Mouse (Mus musculus) liver, embryonic 14.5 days (tissue): ENCODE measurements at regions not wholly inside any gene's neighbourhood (a gene's known extent, or its start where the extent isn't known, plus 50 kb on each side); places are given as distances from the start of the nearest gene placed in this dataset.
"Not testable (repeated sequence)": the region's sequence is repeated elsewhere in the genome, so short reads cannot be mapped to it uniquely, and the experiment has no call there.

ENCODE experiments used
- ATAC-seq: fragments of 200-750 bp; cut with Nextera tagmentation; 2 replicates; pipeline ENCODE4 v1.8.0; 2017; ENCODE audit warnings: moderate number of reproducible peaks, mild to moderate bottlenecking, moderate library complexity; ENCODE audit not compliant: insufficient read depth
- DNase-seq, 3 experiments: peaks; one replicate each; pipeline ENCODE4 v3.0.0-alpha.2; 2012 to 2013; ENCODE audit warnings: low read depth in 3 of 3, low spot score in 3 of 3
- H3K27ac ChIP-seq: fragments of 300-500 bp; sonication (generic); 2 replicates; pipeline ENCODE4 v1.5.1; 2014; ENCODE audit warnings: moderate library complexity, mild to moderate bottlenecking, control low read depth, inconsistent platforms
- H3K27me3 ChIP-seq: fragments of 300-500 bp; sonication (generic); 2 replicates; pipeline ENCODE4 v1.6.1; 2014; ENCODE audit warnings: mild to moderate bottlenecking, low read length, moderate library complexity; ENCODE audit not compliant: control insufficient read depth, insufficient read depth
- H3K36me3 ChIP-seq: fragments of 300-500 bp; sonication (generic); replicated peaks from 2 replicates; pipeline ENCODE4 v1.6.1; 2014; ENCODE audit warnings: low read depth; ENCODE audit not compliant: control insufficient read depth, insufficient read depth
- H3K4me1 ChIP-seq, 2 experiments: fragments of 200-500 bp in 1 of 2; fragments of 300-500 bp in 1 of 2; sonication (generic) in 1 of 2; replicated peaks; 2 replicates each; pipeline ENCODE4 v1.6.1; 2012 to 2014; ENCODE audit warnings: antibody characterized with exemption in 1 of 2, inconsistent platforms in 1 of 2, low read length in 1 of 2; ENCODE audit not compliant: control insufficient read depth in 2 of 2, insufficient read depth in 2 of 2
- H3K4me2 ChIP-seq: fragments of 300-500 bp; sonication (generic); 2 replicates; pipeline ENCODE4 v1.6.1; 2014; ENCODE audit warnings: low read depth, mild to moderate bottlenecking, control low read depth, moderate library complexity
- H3K4me3 ChIP-seq, 2 experiments: fragments of 200-500 bp in 1 of 2; fragments of 300-500 bp in 1 of 2; sonication (generic) in 1 of 2; 2 replicates each; pipeline ENCODE4 v1.5.1; 2012 to 2014; ENCODE audit warnings: low read depth in 2 of 2, low read length in 2 of 2, mild to moderate bottlenecking in 2 of 2, control low read depth in 1 of 2, inconsistent platforms in 1 of 2, moderate library complexity in 1 of 2; ENCODE audit not compliant: insufficient read depth in 1 of 2
- H3K9ac ChIP-seq: fragments of 300-500 bp; sonication (generic); replicated peaks from 2 replicates; pipeline ENCODE4 v1.6.1; 2014; ENCODE audit warnings: mild to moderate bottlenecking, control low read depth, moderate library complexity
- H3K9me3 ChIP-seq: fragments of 300-500 bp; sonication (generic); 2 replicates; pipeline ENCODE4 v1.6.1; 2016; ENCODE audit warnings: low read length, mixed read lengths; ENCODE audit not compliant: control insufficient read depth
- CTCF ChIP-seq: IDR thresholded peaks from 2 replicates; pipeline ENCODE4 v1.5.1; 2016; ENCODE audit warnings: antibody characterized with exemption, low read depth, control low read depth
- EP300 ChIP-seq: IDR thresholded peaks from 2 replicates; pipeline ENCODE4 v1.6.1; 2016; ENCODE audit warnings: antibody characterized with exemption, low read depth
- WGBS: fragments of 180-500 bp; shearing (Covaris S2); extraction: QIAGEN DNeasy Blood & Tissue Kit; methylation state at CpG from one replicate; pipeline ENCODE4 v1.1.7; 2014; ENCODE audit not compliant: insufficient replicate concordance; 5-methylcytosine and 5-hydroxymethylcytosine counted together

DNA sequence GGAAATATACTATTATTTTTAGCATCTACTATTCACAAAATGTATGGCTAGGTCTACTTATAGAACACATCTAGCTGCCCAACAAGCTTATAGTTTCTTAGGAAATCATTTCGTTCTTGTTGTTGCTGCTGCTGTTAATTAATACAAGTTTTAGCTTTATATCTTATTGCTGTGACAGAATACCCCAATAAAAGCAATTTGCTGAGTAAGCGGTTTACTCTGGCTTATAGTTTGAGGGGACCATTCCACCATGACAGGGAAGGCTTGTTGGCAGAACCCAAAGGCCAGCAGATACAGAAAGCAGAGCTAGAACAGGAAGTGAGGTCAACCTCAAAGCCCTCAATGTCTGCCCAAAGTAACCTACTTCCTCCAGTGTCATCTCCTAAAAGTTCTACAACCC, 109.6 kb downstream of the Tpbg start:
- TF ChIP-seq EP300, result no peak
- TF ChIP-seq CTCF, result no peak
- H3K4me2 ChIP-seq, result no peak overlapping the region
- H3K27ac ChIP-seq, result no peak overlapping the region
- DNase-seq (no peak), ATAC-seq (no peak)
- WGBS, result 42% methylated on average over 2 of the region's 2 CpGs
- H3K4me1 ChIP-seq, result no peaks in the 10 kb centered on the region
- no peaks in the 10 kb centered on the region for H3K27me3 ChIP-seq
- H3K4me3 ChIP-seq, result no peak overlapping the region
- H3K36me3 ChIP-seq, result no peaks in the 10 kb centered on the region
- no peaks in the 10 kb centered on the region for H3K9me3 ChIP-seq
- H3K9ac ChIP-seq, result no peak overlapping the region

DNA sequence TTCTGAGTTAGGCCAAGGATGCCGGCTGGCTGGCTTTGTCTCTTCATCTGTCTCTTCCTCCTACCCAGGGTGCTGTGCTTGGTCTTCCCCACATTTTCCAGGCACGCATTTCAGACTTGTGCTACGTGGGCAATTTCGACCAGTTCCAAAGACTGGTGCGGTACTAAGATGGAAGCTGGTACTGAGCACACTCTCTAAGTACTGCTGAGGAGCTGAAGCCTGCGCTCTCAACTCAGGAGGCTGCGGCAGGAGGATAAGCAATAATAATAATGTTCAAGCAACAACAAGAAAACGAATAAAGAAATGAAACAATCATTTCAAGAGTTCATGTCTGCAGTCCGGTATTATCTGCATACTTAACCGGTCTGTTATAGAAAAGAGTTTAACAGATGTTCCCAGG, 127.9 kb downstream of the Tpbg start:
- no peaks in the 10 kb centered on the region for H3K36me3 ChIP-seq
- H3K4me2 ChIP-seq, result no peak overlapping the region
- H3K9me3 ChIP-seq, result no peaks in the 10 kb centered on the region
- H3K27ac ChIP-seq, result no peak overlapping the region
- WGBS, result 72% methylated on average over 10 of the region's 10 CpGs
- H3K27me3 ChIP-seq, result no peaks in the 10 kb centered on the region
- no peak for TF ChIP-seq CTCF
- TF ChIP-seq EP300, result no peak
- no peaks in the 10 kb centered on the region for H3K4me1 ChIP-seq
- ATAC-seq, result no peak
- H3K4me3 ChIP-seq, result no peak overlapping the region
- H3K9ac ChIP-seq, result no peak overlapping the region
- no peak for DNase-seq

DNA sequence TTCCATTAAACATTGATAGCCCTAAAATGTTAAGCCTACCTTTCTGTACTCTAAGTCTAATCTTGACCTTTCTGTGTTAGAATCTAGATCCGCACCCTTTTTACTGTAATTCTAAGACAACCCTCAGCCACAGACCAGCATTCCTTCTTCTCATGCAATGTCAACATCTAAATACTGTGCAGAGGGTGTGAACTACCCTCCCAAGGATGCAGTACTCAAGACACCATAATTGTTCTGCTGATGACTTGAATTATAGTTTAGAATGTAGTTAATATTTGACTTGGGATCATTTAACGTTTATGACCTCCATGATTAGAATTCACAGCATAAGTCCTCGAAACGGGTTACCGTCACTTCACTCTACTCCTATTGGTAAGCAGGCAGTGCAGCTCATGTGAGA, 139.2 kb downstream of the Tpbg start:
- no peak overlapping the region for H3K9ac ChIP-seq
- no peak overlapping the region for H3K4me3 ChIP-seq
- H3K36me3 ChIP-seq, result no peaks in the 10 kb centered on the region
- no peak for ATAC-seq
- WGBS, result 65% methylated on average over 5 of the region's 5 CpGs
- H3K4me1 ChIP-seq, result no peaks in the 10 kb centered on the region
- no peak overlapping the region for H3K4me2 ChIP-seq
- TF ChIP-seq EP300 (no peak), CTCF (no peak)
- no peaks in the 10 kb centered on the region for H3K27me3 ChIP-seq
- no peaks in the 10 kb centered on the region for H3K9me3 ChIP-seq
- H3K27ac ChIP-seq, result no peak overlapping the region
- DNase-seq, result no peak

DNA sequence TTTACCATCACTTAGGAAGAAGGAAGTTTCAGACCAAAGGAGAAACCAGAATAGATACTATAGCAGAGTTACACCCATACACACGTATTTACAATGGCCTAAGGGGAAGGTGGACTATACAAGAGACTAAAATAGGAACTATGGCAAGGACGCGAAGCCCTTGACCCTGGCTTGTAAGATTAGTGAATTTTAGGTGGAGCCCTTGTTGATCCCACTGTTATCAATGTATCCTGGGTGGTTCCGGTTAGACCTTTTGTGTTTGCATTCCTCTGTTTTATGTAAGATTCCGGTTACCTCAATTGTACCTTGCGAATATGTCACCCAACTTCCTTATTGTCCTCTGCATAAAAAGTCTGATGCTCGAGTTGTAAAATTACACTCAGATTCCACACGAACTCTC, 141.3 kb downstream of the Tpbg start:
- DNase-seq, H3K9me3 ChIP-seq: not testable (repeated sequence)
- WGBS, result 70% methylated on average over 7 of the region's 8 CpGs

DNA sequence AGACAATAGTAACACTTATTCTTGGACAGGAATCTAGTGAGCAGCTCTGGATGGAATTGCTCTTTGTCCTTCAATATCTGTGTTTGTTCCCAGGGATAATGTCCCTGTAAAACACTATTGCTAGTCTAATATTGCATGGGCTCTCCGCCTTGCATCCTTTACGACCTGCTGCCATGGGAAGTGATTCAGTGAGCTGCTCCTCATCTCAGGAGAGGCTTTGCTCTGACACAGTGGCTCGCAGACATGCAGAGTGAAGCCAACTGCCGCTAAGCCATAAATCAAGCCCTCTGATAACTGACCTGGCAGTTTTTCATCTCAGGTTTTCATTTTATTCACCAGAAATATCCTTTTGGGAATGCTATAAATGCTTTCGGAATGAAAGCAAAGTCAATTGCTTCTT, 143.5 kb downstream of the Tpbg start:
- DNase-seq (no peak), ATAC-seq (no peak)
- Histone ChIP-seq H3K36me3 (no peaks in the 10 kb centered on the region), H3K4me1 (no peaks in the 10 kb centered on the region), H3K9ac (no peak overlapping the region), H3K27ac (no peak overlapping the region), H3K4me2 (no peak overlapping the region), H3K27me3 (no peaks in the 10 kb centered on the region), H3K4me3 (no peak overlapping the region), H3K9me3 (no peaks in the 10 kb centered on the region)
- WGBS, result 55% methylated on average over 5 of the region's 5 CpGs
- no peak for TF ChIP-seq EP300

More for the DNA sequence above, 141.3 kb downstream of the Tpbg start:
- H3K4me2 ChIP-seq, H3K27ac ChIP-seq, H3K36me3 ChIP-seq, H3K9ac ChIP-seq, ATAC-seq, H3K4me3 ChIP-seq, H3K4me1 ChIP-seq, H3K27me3 ChIP-seq: not testable (repeated sequence)

DNA sequence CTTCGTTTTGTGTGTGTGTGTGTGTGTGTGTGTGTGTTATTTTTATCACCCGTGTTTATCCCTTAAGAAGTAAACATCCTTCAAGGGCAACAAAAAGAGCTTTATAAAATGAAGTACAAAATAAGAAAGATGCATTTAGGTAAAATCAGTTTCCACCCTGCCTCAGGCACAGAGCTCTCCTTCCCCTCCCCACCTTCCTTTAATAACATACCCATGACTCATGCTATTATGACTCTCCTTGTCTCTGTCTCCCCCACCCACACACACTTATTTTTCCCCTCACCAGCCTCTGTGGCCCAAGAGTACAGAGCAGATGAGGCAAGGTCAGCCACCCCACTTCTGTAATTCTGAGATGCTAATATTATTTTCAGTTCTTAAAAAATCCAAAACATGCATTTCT, 144.0 kb downstream of the Tpbg start:
- H3K4me2 ChIP-seq, result no peak overlapping the region
- no peak for TF ChIP-seq CTCF
- TF ChIP-seq EP300, result no peak
- no peak for DNase-seq
- no peaks in the 10 kb centered on the region for H3K27me3 ChIP-seq
- no peaks in the 10 kb centered on the region for H3K36me3 ChIP-seq
- H3K4me1 ChIP-seq, result no peaks in the 10 kb centered on the region
- no peak for ATAC-seq
- H3K27ac ChIP-seq, result no peak overlapping the region
- no peaks in the 10 kb centered on the region for H3K9me3 ChIP-seq
- no peak overlapping the region for H3K9ac ChIP-seq
- H3K4me3 ChIP-seq, result no peak overlapping the region
- 66% methylated on average over 2 of the region's 2 CpGs for WGBS
